Mouse (Mus musculus): ENCODE measurements at regions not wholly inside any gene's neighbourhood (a gene's known extent, or its start where the extent isn't known, plus 50 kb on each side); places are given as distances from the start of the nearest gene placed in this dataset.

DNA sequence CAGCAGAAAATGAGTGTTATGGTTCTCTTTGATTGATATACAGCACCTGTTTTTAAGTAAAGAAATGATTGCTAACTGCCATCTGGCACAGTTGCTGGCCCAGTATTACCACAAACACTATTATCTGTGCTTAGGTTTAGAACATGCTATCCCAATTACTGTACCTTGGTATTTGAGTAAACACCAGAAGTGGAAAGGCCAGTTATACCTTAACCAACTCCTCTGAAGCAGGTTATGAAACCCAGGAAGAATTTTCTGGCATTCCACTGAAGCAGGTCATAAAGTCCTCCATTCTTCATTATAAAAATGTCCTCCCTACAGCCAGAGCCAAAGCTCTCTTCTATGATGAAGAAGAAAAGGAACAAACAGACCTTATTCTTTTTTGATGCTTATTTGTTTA is 201.0 kb upstream of the Alcam start:
- no peak for TF ChIP-seq CTCF (IDR thresholded peaks at IDR 0.05; ENCODE audit: borderline replicate concordance, control insufficient read depth, extremely low read depth, insufficient read depth, low read length, poor library complexity)
- TF ChIP-seq POLR2A (IDR thresholded peaks at IDR 0.05; ENCODE audit: control insufficient read depth, extremely low read depth, insufficient read depth, low read length, poor library complexity) = no peak
